Mouse (Mus musculus): ENCODE data around the gene Rnf32. TPM values are rescaled to one million over a fixed set of nuclear protein-coding genes. Genes with fewer than 3 reads are reported as not detected.

Rnf32 gene
- polyA plus RNA-seq (2014; fragmentation: Nextera tagmentation; extraction: Ambion mirVana), result 9.7 and 10.2 TPM in 2 replicates

GRCm38 (mm10) chr5:29195570-29196263, at the start of gene Rnf32:
Gene Rnf32, plus strand, starts transcription at chr5:29195992.
- ATAC-seq (ENCODE audit: low FRiP score) (peak; percentile 98), DNase-seq (ENCODE audit: low spot score) (peak; percentile 95)
- Histone ChIP-seq H3K27ac (ENCODE audit: low read depth, low read length) (peak within 1 kb of the TSS; percentile 79), H3K27me3 (ENCODE audit: control insufficient read depth, insufficient read depth, low read length) (no peaks in the 10 kb centered on the region), H3K4me1 (replicated peaks; ENCODE audit: control insufficient read depth, insufficient read depth, low read length) (no peaks in the 10 kb centered on the region), H3K36me3 (ENCODE audit: control insufficient read depth, insufficient read depth, low read length) (no peaks in the 10 kb centered on the region), H3K4me2 (replicated peaks; ENCODE audit: low read depth, low read length) (peak within 1 kb of the TSS; percentile 57), H3K9ac (ENCODE audit: low read depth, low read length) (peak within 1 kb of the TSS; percentile 78), H3K4me3 (ENCODE audit: low read depth, low read length) (peak within 1 kb of the TSS; percentile 55), H3K9me3 (ENCODE audit: control insufficient read depth, low read length) (no peaks in the 10 kb centered on the region)
- under 1% methylated on average over 61 of the region's 70 CpGs for WGBS

GRCm38 (mm10) chr5:29150146-29150545, 45.6 kb upstream of the Rnf32 start:
- WGBS, result 68% methylated on average over 4 of the region's 4 CpGs
- no peak for ATAC-seq (ENCODE audit: low FRiP score)
- Histone ChIP-seq H3K27ac (ENCODE audit: low read depth, low read length) (no peak overlapping the region), H3K9me3 (ENCODE audit: control insufficient read depth, low read length) (no peaks in the 10 kb centered on the region), H3K4me3 (ENCODE audit: low read depth, low read length) (no peak overlapping the region), H3K4me1 (replicated peaks; ENCODE audit: control insufficient read depth, insufficient read depth, low read length) (no peaks in the 10 kb centered on the region), H3K36me3 (ENCODE audit: control insufficient read depth, insufficient read depth, low read length) (no peaks in the 10 kb centered on the region), H3K9ac (ENCODE audit: low read depth, low read length) (no peak overlapping the region), H3K4me2 (replicated peaks; ENCODE audit: low read depth, low read length) (no peak overlapping the region), H3K27me3 (ENCODE audit: control insufficient read depth, insufficient read depth, low read length) (no peaks in the 10 kb centered on the region)
- DNase-seq (ENCODE audit: low spot score), result no peak

- no peak for DNase-seq (ENCODE audit: low spot score)
- H3K9ac ChIP-seq (ENCODE audit: low read depth, low read length), result no peak overlapping the region
- 62% methylated on average over 1 of the region's 1 CpGs for WGBS
- H3K9me3 ChIP-seq (ENCODE audit: control insufficient read depth, low read length), result no peaks in the 10 kb centered on the region
- H3K27me3 ChIP-seq (ENCODE audit: control insufficient read depth, insufficient read depth, low read length), result no peaks in the 10 kb centered on the region
- no peaks in the 10 kb centered on the region for H3K36me3 ChIP-seq (ENCODE audit: control insufficient read depth, insufficient read depth, low read length)
- H3K4me2 ChIP-seq (replicated peaks; ENCODE audit: low read depth, low read length), result no peak overlapping the region
- no peak overlapping the region for H3K27ac ChIP-seq (ENCODE audit: low read depth, low read length)
- ATAC-seq (ENCODE audit: low FRiP score), result no peak
- H3K4me1 ChIP-seq (replicated peaks; ENCODE audit: control insufficient read depth, insufficient read depth, low read length), result no peaks in the 10 kb centered on the region
- H3K4me3 ChIP-seq (ENCODE audit: low read depth, low read length), result no peak overlapping the region
Observed at GRCm38 (mm10) chr5:29159849-29160248, 35.9 kb upstream of the Rnf32 start.

GRCm38 (mm10) chr5:29166947-29167346, 28.8 kb upstream of the Rnf32 start:
- ATAC-seq (ENCODE audit: low FRiP score) (no peak), DNase-seq (ENCODE audit: low spot score) (no peak)
- Histone ChIP-seq H3K27me3 (ENCODE audit: control insufficient read depth, insufficient read depth, low read length) (no peaks in the 10 kb centered on the region), H3K36me3 (ENCODE audit: control insufficient read depth, insufficient read depth, low read length) (no peaks in the 10 kb centered on the region), H3K9me3 (ENCODE audit: control insufficient read depth, low read length) (no peaks in the 10 kb centered on the region), H3K4me2 (replicated peaks; ENCODE audit: low read depth, low read length) (no peak overlapping the region), H3K4me3 (ENCODE audit: low read depth, low read length) (no peak overlapping the region), H3K9ac (ENCODE audit: low read depth, low read length) (no peak overlapping the region), H3K27ac (ENCODE audit: low read depth, low read length) (no peak overlapping the region), H3K4me1 (replicated peaks; ENCODE audit: control insufficient read depth, insufficient read depth, low read length) (no peaks in the 10 kb centered on the region)
- 94% methylated on average over 2 of the region's 2 CpGs for WGBS

GRCm38 (mm10) chr5:29170193-29170592, 25.6 kb upstream of the Rnf32 start:
- no peaks in the 10 kb centered on the region for H3K9me3 ChIP-seq (ENCODE audit: control insufficient read depth, low read length)
- DNase-seq (ENCODE audit: low spot score) (no peak), ATAC-seq (ENCODE audit: low FRiP score) (no peak)
- WGBS, result 81% methylated on average over 6 of the region's 6 CpGs
- no peak overlapping the region for H3K27ac ChIP-seq (ENCODE audit: low read depth, low read length)
- no peaks in the 10 kb centered on the region for H3K36me3 ChIP-seq (ENCODE audit: control insufficient read depth, insufficient read depth, low read length)
- H3K4me2 ChIP-seq (replicated peaks; ENCODE audit: low read depth, low read length), result no peak overlapping the region
- H3K4me1 ChIP-seq (replicated peaks; ENCODE audit: control insufficient read depth, insufficient read depth, low read length), result no peaks in the 10 kb centered on the region
- H3K4me3 ChIP-seq (ENCODE audit: low read depth, low read length), result no peak overlapping the region
- H3K9ac ChIP-seq (ENCODE audit: low read depth, low read length), result no peak overlapping the region
- no peaks in the 10 kb centered on the region for H3K27me3 ChIP-seq (ENCODE audit: control insufficient read depth, insufficient read depth, low read length)

- Histone ChIP-seq H3K27me3 (ENCODE audit: control insufficient read depth, insufficient read depth, low read length) (no peaks in the 10 kb centered on the region), H3K4me3 (ENCODE audit: low read depth, low read length) (no peak overlapping the region), H3K36me3 (ENCODE audit: control insufficient read depth, insufficient read depth, low read length) (no peaks in the 10 kb centered on the region), H3K4me1 (replicated peaks; ENCODE audit: control insufficient read depth, insufficient read depth, low read length) (no peaks in the 10 kb centered on the region), H3K9ac (ENCODE audit: low read depth, low read length) (no peak overlapping the region), H3K4me2 (replicated peaks; ENCODE audit: low read depth, low read length) (no peak overlapping the region), H3K9me3 (ENCODE audit: control insufficient read depth, low read length) (no peaks in the 10 kb centered on the region), H3K27ac (ENCODE audit: low read depth, low read length) (no peak overlapping the region)
- no peak for DNase-seq (ENCODE audit: low spot score)
- no peak for ATAC-seq (ENCODE audit: low FRiP score)
Observed at GRCm38 (mm10) chr5:29171165-29171564, 24.6 kb upstream of the Rnf32 start.

GRCm38 (mm10) chr5:29186798-29187197, 9.0 kb upstream of the Rnf32 start:
- Histone ChIP-seq H3K4me2 (replicated peaks; ENCODE audit: low read depth, low read length) (no peak overlapping the region), H3K4me1 (replicated peaks; ENCODE audit: control insufficient read depth, insufficient read depth, low read length) (no peaks in the 10 kb centered on the region), H3K4me3 (ENCODE audit: low read depth, low read length) (no peak overlapping the region), H3K27me3 (ENCODE audit: control insufficient read depth, insufficient read depth, low read length) (no peaks in the 10 kb centered on the region), H3K36me3 (ENCODE audit: control insufficient read depth, insufficient read depth, low read length) (no peaks in the 10 kb centered on the region), H3K27ac (ENCODE audit: low read depth, low read length) (no peak overlapping the region), H3K9ac (ENCODE audit: low read depth, low read length) (no peak overlapping the region), H3K9me3 (ENCODE audit: control insufficient read depth, low read length) (no peaks in the 10 kb centered on the region)
- ATAC-seq (ENCODE audit: low FRiP score) (no peak), DNase-seq (ENCODE audit: low spot score) (no peak)
- 89% methylated on average over 5 of the region's 5 CpGs for WGBS

- H3K9me3 ChIP-seq (ENCODE audit: control insufficient read depth, low read length), result no peaks in the 10 kb centered on the region
- H3K9ac ChIP-seq (ENCODE audit: low read depth, low read length), result peak overlapping the region; percentile 78
- H3K27me3 ChIP-seq (ENCODE audit: control insufficient read depth, insufficient read depth, low read length), result no peaks in the 10 kb centered on the region
- ATAC-seq (ENCODE audit: low FRiP score), result no peak
- no peaks in the 10 kb centered on the region for H3K36me3 ChIP-seq (ENCODE audit: control insufficient read depth, insufficient read depth, low read length)
- H3K4me1 ChIP-seq (replicated peaks; ENCODE audit: control insufficient read depth, insufficient read depth, low read length), result no peaks in the 10 kb centered on the region
- peak overlapping the region; percentile 57 for H3K4me2 ChIP-seq (replicated peaks; ENCODE audit: low read depth, low read length)
- H3K27ac ChIP-seq (ENCODE audit: low read depth, low read length), result peak overlapping the region; percentile 79
- H3K4me3 ChIP-seq (ENCODE audit: low read depth, low read length), result peak overlapping the region; percentile 55
- DNase-seq (ENCODE audit: low spot score), result no peak
- under 1% methylated on average over 9 of the region's 9 CpGs for WGBS
Observed at GRCm38 (mm10) chr5:29195231-29195569, 592 bp upstream of the Rnf32 start.

- Histone ChIP-seq H3K27me3 (ENCODE audit: control insufficient read depth, insufficient read depth, low read length) (no peaks in the 10 kb centered on the region), H3K4me3 (ENCODE audit: low read depth, low read length) (peak overlapping the region; percentile 55), H3K9ac (ENCODE audit: low read depth, low read length) (peak overlapping the region; percentile 61), H3K36me3 (ENCODE audit: control insufficient read depth, insufficient read depth, low read length) (no peaks in the 10 kb centered on the region), H3K4me1 (replicated peaks; ENCODE audit: control insufficient read depth, insufficient read depth, low read length) (no peaks in the 10 kb centered on the region), H3K9me3 (ENCODE audit: control insufficient read depth, low read length) (no peaks in the 10 kb centered on the region), H3K4me2 (replicated peaks; ENCODE audit: low read depth, low read length) (peak overlapping the region; percentile 55), H3K27ac (ENCODE audit: low read depth, low read length) (0 out of 2 replicates have a peak overlapping the region, but pooled peaks have one; percentile 30)
- 11% methylated on average over 12 of the region's 12 CpGs for WGBS
- DNase-seq (ENCODE audit: low spot score) (no peak), ATAC-seq (ENCODE audit: low FRiP score) (peak; percentile 38)
Observed at GRCm38 (mm10) chr5:29196264-29196658, 469 bp downstream of the Rnf32 start.
